Mouse (Mus musculus) left cerebral cortex, adult 8-10 months (tissue): Measurements from ENCODE around the gene Rps15a. TPM values are rescaled to one million over a fixed set of nuclear protein-coding genes. Genes with fewer than 3 reads are reported as not detected.

Source experiments
- DNase-seq, 2 experiments: peaks; one replicate each; pipeline ENCODE4 v3.0.0; 2022; ENCODE audit warnings: low spot score in 2 of 2
- total RNA-seq, 4 experiments: library from RNA; stranded (reverse); gene quantifications; 2 replicates each; pipeline ENCODE4 v1.2.4; 2022

The Rps15a gene
- total RNA-seq: 100 to 1,000 TPM; 389 to 421 (median 396) TPM

DNA sequence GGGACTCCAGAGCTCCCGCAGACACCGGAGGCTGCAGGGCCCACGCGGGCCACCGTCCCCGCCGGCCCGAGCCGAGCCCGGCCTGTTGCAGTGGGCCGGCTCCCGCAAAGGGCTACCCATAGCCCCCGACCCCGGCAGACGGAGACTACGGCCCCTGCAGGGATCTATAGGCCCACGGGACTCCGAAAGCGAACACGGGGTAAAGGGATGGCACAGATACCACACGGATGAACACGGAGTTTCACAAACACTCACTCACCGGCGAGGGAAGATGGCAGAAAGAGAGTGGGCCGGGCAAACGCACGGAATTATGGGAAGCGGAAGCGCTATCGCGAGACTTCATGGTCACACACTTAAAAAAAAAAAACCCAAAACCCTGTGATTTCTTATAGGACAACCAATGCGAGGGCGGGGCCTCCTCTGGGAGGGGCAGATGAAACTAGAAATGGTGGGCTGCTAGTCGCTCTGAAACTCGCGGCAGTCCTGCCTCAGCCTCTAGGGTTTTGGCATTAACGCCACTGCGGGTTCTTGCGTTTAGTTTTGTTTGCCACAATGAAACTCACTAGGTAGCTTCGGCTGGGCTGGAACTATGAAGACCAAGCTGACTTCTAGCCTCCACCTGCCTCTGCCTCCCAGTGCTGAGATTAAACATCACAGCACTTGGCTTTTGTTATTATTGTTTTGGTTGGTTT is at the start of gene Rps15a:
TSS of gene Rps15a (minus strand) at position 312 of the 692 bp plus-strand sequence.
- DNase-seq: peak; percentile 90 to 91

- no peak for DNase-seq
Observed at GRCm38 (mm10) chr7:118163006-118163405, 47.0 kb upstream of the Rps15a start.

GRCm38 (mm10) chr7:118160121-118160520 is 44.1 kb upstream of the Rps15a start:
- peak in 1 of 2 experiments; percentile 62 for DNase-seq

DNA sequence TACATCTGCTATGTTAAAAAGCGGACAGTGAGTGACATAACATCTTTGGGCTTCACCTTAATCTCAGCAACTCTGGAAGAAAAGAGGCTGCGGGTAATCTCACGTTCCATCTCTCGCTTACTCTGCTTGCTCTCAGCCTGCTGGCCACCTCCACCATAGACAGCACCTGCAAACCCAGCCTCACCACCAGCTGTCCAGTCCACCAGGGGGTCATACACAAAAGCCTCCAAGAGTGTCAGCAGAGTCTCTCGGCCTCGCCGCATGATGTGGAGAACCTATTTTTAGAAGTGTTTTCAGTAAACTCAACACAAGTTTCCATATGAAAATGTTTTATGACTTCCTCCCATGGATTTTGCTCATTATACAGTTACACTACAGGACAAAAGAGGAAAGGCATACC is 40.5 kb upstream of the Rps15a start:
- DNase-seq: no peak

GRCm38 (mm10) chr7:118154150-118154549 is 38.2 kb upstream of the Rps15a start:
- DNase-seq: peak in 1 of 2 experiments; percentile 31

GRCm38 (mm10) chr7:118143602-118144001 is 27.6 kb upstream of the Rps15a start:
- no peak for DNase-seq

- no peak for DNase-seq
Observed at GRCm38 (mm10) chr7:118143123-118143522, 27.1 kb upstream of the Rps15a start.

DNA sequence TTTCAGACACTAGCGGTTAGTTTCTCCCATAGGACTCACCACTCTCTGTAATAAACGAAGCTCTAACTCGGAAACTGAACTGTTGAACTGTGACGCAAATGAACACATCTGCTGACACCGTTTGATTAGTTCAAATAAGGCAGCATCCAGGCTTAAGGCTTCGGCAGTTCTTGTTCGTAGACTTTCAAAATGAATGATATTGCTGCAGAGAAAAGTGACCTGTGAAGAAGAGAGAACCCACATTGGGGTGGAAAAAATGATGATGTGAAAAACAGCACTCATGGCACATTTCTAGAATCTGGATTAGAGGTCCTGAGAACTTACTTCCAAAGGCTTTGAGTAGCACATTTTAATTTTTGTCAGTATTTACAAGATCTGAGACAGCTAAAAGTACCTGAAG is 25.3 kb upstream of the Rps15a start:
- no peak for DNase-seq

GRCm38 (mm10) chr7:118135128-118135527 is 19.1 kb upstream of the Rps15a start:
- DNase-seq: no peak

DNA sequence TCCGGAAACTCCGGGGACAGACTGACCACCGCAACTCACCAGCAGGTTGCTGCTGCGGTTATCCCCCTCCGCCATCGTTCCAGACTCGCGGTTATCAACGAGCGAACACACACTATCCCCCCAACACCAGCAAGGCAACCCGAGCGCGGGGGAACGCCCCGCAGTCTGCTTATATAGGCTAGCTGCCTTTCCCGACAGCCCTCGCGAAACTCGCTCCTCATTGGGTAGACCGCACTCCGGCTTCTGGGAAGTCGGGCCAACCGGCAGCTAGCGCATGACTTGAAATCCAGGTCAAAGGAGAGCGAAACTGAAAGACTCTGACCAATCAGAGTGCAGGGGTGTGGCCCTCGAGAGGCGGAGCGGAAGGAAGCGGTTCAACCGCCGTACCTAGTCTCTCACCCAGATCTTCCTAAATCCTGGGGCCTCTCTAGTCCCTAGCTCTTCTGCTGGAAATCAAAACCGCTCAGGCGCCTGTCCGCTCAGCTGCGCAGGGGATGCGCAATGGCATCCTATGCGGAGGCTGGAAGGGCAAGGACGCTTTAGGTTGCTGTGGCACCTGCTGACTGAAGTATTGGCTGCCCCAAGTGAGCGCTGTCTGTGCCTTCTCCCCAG is 13.5 kb upstream of the Rps15a start, which contains the start of gene Arl6ip1:
TSS of gene Arl6ip1 (minus strand) at position 233 of the 612 bp plus-strand sequence.
- DNase-seq: peak; percentile 92 to 97

DNA sequence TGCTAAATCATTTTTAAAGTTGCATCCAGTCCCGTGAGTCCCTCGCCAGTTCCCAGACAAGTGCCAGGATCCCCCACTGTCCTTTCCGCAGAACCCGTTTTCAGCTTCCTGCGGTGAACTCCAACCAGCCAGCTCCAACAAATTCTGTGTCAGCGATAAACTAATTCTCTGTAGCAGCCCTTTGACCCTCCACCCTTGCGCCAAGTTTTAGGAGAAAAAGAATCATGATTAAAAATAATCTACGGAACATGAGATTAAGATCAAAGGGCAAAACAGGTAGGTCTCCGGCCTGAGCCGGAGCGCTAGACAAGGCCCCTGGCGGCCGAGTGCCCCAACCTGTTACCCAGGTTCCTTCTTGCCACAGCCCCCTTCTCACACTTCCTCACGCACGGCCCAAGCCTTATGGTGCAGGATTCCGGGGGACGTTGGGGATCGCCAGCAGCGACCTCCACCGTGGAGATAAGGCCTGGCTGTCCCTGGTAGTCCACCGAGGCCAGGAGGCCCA is 13.0 kb upstream of the Rps15a start:
- no peak for DNase-seq

GRCm38 (mm10) chr7:118126219-118126875 is 10.4 kb upstream of the Rps15a start:
- no peak for DNase-seq

DNA sequence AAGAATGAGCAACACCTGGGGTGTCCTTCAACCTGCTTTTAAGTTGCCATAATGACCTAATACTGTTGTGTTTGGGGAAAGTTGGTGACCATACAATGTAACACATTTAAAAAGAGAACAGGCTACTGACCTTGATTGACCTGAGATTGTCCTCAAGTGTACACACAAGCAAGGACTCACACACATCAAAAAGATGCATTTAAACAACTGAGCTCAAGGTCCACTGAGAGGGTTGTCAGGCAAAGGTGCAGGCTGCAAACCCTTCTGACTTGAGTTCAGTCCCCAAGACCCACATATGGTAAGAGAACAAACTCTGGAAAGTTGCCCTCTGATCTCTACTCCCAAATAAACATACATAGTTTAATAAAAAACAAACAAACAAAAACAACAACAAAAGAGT is 9.7 kb upstream of the Rps15a start:
- no peak for DNase-seq

DNA sequence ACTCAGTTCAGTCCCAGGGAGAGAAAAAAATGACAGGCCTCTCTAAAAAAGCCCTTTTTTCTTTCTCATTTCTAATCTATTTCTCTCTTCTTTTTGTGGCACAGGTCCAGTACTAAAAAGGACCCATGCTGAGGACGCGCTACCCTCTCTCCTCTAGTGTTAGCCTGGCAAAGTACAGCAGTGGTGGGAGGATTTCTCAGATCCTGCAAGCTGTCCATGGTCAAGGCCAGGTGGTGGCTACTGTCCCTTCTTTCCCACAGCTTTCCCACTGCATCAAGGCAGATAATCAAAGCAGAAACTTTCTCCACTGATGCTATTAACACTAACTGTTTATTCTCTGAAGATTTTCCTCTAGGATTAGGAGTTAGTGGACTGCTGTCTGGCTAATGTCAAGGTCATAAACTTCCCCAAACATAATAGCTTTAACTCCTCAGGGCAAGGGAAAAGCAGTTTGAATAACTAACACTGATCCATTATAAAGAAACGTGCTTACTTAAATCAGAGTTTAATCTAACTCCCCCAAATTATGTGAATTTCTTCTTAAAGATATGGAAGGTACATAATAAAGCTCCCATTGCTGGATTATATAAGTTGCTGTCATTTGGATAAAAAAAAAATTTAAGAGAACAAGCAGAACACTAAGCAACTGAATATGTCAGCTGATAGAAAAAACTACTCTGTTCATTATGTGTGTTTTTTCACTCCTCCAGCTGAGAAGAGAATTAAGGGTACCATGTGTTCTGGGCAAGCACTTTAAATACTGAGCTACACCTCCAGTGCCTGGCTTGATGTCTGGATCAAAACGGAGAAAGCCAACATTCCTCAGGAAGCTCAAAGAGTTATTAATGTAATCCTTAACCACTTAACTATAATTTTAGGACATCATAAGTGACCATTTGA is 7.8 kb upstream of the Rps15a start:
- DNase-seq: no peak

GRCm38 (mm10) chr7:118122235-118122634 is 6.2 kb upstream of the Rps15a start:
- DNase-seq: no peak

- DNase-seq: no peak
Observed at GRCm38 (mm10) chr7:118120654-118121053, 4.7 kb upstream of the Rps15a start.

- DNase-seq: no peak
Observed at GRCm38 (mm10) chr7:118119946-118120345, 4.0 kb upstream of the Rps15a start.

DNA sequence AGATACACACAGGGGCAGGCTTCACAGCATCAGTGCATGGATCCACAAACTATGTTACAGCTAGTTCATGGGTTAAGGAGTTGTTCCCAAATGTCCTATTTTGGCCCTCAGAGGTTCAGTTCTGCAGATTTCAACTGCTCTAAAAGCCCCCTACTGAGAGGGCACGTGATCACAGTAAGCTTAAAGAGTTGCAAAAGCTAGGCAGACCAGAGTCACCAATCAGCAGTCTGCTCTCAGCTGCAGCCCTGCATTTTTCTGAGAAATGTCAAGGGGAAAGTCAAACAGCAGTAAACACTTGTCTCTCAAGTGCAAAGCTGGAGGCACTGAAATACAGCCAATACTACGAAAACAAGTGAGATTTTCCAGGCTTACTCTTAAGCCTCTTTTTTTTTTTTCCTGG is 3.2 kb upstream of the Rps15a start:
- DNase-seq: no peak

GRCm38 (mm10) chr7:118118426-118118825 is 2.4 kb upstream of the Rps15a start:
- no peak for DNase-seq

GRCm38 (mm10) chr7:118117539-118118210 is 1.7 kb upstream of the Rps15a start:
- no peak for DNase-seq
